Mouse (Mus musculus) gastrocnemius, postnatal 25 days (tissue): ENCODE measurements at regions not wholly inside any gene's neighbourhood (a gene's known extent, or its start where the extent isn't known, plus 50 kb on each side); places are given as distances from the start of the nearest gene placed in this dataset.

Experiments
- DNase-seq: peaks from one replicate; pipeline ENCODE4 v3.0.0; 2022

DNA sequence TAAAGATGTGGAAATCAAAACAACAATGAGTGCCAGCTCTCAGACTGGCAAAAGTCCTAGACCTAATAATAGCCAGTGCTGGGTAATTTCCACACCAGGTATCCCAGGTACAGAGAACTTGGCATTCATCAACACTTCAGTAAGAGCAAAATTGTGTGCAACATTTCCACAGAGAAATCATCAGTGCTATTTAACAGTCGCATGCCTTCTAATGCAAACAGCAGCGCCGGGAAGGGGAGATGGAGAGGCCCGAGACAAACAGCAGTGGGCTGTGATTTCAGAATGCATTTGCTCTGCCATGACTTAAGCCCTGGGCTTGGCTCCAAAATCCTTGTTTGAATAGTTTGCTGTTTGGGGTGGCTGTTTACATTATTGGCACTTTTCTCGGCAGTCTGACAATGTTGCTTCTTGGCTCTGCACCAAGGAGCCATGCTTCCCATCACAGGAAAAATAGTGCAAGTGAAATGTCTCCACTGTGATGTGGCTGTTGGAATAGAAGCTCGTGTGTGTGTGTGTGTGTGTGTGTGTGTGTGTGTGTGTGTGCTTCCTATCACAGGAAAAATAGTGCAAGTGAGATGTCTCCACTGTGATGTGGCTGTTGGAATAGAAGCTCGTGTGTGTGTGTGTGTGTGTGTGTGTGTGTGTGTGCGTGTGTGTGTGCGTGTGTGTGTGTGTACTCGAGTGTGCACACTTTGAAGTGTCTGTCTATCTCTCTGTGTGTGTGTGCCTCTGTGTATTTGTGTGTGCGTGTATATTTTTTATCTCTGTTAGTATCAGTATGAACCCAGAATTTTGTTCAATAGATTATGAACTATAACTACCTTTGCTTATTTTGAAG is 190.1 kb upstream of the Cdyl start:
- no peak for DNase-seq

DNA sequence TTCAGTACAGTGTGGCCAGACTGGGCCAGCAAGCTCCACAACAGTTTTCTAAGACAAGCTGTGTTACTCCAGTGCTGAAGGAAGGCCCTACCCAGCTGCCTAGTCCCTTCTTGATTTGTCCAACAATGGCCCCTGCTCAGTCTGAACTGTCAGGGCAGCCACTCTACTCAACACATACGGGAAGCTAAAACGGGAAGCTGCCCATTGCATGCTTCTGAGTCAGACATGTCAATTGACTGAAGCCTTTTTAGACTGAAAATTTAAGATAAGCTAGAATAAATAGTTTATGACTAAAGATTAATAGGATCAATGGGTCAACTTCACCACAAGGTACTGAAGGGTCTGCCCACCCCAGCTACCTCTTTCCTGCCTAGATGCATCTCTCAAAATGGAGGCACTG is 181.4 kb upstream of the Cdyl start:
- DNase-seq: no peak

DNA sequence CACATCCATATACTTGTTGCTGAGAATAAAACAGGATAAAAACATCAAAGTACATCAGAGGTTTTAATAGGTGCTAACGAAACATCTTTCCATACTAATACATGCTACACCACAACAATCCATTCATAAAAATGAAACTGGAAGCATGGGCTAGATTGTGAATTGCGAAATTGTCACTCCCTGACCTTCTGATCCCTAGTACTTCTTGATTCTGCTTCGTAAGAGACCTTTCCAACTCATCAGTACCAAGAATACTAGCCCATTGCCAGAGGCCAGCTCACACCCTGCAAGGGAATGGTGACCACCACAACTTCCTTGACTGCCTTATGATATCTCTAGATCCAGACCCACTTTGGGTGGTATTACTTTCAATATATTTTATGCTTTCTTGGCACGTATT is 177.3 kb upstream of the Cdyl start:
- DNase-seq: no peak

GRCm38 (mm10) chr13:35486125-35486524 is 173.5 kb upstream of the Cdyl start:
- peak; percentile 20 for DNase-seq

GRCm38 (mm10) chr13:35499776-35500175 is 159.9 kb upstream of the Cdyl start:
- no peak for DNase-seq

DNA sequence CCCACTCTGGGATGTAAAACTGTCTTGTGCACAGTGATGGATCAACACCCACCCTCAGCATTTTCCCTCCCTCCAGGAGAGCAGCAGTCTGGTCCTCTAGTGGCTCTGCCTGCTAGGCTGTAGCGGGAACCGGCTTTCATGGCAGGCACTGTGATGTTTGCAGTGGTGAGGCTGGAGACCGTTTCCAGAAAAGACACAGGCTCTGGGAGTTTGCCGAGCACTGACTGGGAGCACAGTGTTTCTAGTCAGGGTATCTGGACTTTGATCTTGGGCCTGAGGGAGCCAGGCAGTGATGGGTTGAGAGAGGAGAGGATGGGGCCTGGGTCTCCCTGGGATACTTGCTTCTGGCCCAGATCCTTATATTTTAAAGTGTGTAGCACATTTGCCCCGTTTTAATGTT is 158.7 kb upstream of the Cdyl start:
- no peak for DNase-seq

DNA sequence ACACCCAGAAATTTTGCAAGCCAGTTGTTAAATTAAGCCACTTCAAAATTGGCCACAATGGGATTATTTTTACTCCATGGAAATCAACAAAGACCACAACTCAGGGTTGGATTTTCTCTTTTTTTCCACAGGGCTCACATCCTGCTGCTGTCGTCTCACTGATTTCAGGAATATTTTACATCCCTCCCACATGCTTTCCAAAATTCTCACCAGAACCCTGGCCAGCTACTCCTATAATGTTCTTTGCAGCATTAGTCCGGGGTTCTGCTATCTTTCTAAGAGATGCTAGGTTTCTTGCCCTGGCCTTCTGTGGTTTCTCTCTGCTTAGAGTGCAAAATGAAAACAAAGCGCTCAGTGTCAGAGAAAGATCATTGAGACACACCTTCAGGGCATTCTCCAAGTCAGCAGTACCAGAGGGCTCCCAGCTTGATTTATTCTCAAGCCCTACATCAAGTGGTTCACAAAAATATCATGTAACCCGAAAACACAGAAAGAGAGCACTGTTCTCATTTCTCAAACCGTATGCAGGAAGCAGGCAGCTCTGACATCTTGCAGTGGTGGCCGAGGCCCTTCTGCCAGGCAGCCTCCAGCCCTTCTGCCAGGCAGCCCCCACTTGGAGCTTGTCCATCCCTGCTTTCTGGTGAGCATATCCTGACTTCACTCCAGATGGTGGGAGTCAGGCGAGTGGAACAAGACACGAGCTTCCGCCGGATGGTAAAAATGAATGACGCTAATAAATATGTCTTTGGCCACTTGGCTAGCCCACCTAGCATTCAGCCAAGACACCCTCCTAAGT is 158.1 kb upstream of the Cdyl start:
- no peak for DNase-seq

GRCm38 (mm10) chr13:35502147-35502522 is 157.5 kb upstream of the Cdyl start:
- peak; percentile 18 for DNase-seq

- peak; percentile 77 for DNase-seq
Observed at GRCm38 (mm10) chr13:35503362-35503821, 156.2 kb upstream of the Cdyl start.

GRCm38 (mm10) chr13:35507195-35507594 is 152.4 kb upstream of the Cdyl start:
- peak; percentile 21 for DNase-seq

DNA sequence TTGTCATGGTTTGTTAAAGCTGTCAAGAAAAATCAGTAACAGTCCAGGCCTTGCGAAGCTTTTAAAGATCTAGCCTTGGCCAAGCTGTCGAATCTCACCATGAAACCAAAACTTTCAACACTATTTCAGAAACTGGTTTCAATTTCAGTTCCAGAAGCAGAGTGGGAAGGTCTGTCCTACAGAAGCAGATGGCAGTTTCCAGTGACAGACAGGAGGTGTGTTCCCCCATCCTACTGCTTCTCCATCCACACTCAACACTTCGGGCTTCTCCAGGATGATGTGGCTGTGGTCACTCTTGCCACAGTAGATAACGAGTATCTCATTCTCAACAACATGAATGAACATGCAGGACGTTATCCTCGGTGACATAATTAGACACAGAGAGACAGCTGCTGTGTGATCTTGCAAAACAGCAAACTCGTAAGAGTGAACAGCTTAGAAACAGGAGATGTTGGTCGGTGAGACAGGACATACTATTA is 147.6 kb upstream of the Cdyl start:
- no peak for DNase-seq

GRCm38 (mm10) chr13:35513120-35513519 is 146.5 kb upstream of the Cdyl start:
- DNase-seq: no peak

- no peak for DNase-seq
Observed at GRCm38 (mm10) chr13:35515291-35515690, 144.3 kb upstream of the Cdyl start.

DNA sequence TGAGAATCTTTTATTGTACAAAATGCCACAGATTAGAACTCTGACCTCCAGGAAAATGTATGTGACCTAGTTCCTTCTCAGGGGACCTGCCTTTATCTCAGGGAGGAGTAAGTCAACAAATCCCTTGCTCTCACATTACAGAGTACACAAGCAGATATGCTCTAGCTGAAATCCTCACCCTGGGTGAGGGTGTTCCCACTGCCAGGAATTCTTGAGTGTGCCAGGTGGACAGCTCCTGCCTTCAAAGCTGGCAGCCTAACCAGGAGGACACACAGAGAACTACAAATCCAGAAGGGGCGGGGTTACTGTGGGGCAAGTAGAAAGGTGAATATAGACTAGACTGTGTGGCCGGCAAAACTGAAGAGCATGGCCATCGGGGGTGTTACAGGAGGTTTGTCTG is 141.9 kb upstream of the Cdyl start:
- DNase-seq: no peak

DNA sequence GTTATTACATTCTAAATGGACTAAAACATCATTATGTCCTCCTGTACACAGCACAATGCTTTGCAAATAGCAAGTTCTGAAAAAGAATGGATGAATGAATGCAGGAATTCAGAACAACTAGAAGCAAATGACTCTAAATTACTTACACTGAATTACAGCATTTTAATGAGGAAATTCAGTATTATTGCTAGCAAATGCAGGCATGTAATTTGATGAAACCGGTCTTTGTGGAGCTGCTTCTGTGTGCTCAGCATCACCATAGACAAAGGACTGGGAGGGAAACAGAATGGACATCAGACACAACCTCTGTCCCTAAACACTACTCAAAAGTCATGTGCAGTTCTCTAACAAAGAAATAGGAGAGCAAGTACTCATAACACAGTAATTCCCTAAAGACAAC is 137.4 kb upstream of the Cdyl start:
- no peak for DNase-seq

GRCm38 (mm10) chr13:35529577-35529976 is 130.1 kb upstream of the Cdyl start:
- DNase-seq: no peak

GRCm38 (mm10) chr13:35537106-35537505 is 122.5 kb upstream of the Cdyl start:
- DNase-seq: no peak

DNA sequence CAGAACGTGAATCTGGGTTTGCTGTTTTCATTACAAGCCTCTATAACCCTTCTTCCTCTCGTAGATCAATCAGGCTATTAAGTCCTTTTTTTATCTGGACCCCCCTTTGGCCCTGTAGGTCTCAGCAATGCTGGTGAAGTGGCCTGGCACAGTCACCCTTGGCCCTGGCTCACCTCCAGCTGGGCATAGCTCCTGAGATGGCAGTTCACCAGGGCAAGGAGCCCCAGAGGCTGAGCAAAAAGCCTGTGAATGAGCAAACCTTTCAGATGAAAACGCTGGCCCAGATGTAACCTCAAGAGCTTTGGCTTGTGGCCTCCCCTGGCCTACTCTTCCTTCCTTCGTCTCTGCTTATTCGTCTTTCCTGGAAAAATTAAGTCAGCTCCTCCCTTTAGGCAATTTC is 121.7 kb upstream of the Cdyl start:
- peak; percentile 15 for DNase-seq

DNA sequence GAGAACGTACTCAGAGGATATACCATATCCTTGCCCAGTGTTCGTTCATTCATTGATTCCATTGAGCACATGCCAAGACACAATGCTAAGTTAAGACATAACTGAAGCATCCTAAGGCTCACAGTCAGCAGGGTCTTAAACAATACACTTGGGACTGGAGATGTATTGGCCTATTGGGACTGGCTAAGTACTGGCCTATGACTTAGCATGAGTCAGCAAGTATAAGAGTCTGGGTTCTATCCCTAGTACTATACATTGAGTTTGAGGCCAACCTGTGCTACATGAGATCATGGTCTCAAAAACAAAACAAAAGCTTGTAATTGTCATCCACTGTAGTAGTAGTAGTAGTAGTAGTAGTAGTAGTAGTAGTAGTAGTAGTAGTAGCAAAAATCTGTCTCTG is 119.2 kb upstream of the Cdyl start:
- no peak for DNase-seq

GRCm38 (mm10) chr13:35541053-35541452 is 118.6 kb upstream of the Cdyl start:
- DNase-seq: no peak

- no peak for DNase-seq
Observed at GRCm38 (mm10) chr13:35564006-35564405, 95.6 kb upstream of the Cdyl start.

DNA sequence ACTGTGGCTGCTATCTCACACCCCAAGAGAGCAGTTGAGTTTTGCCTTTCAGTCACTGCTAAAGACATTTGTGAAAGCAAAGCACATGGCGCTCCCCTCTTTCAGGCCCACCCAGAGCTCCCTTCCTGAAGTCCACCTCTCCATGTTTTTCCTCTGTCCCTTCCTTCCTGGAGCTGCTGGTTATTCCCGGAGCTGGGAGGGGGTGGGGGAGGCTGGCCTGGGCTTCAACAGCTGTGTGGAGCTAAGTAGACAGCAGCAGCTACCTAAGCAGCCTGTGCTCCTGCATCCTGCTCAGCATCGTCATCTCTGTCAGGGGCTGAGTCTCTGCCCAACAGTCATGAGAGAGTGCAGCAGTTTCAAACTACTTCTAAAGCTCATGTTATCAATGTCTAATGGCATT is 78.0 kb upstream of the Cdyl start:
- DNase-seq: peak; percentile 13

- DNase-seq: no peak
Observed at GRCm38 (mm10) chr13:35598003-35598402, 61.6 kb upstream of the Cdyl start.
